In the genomic region with DNA sequence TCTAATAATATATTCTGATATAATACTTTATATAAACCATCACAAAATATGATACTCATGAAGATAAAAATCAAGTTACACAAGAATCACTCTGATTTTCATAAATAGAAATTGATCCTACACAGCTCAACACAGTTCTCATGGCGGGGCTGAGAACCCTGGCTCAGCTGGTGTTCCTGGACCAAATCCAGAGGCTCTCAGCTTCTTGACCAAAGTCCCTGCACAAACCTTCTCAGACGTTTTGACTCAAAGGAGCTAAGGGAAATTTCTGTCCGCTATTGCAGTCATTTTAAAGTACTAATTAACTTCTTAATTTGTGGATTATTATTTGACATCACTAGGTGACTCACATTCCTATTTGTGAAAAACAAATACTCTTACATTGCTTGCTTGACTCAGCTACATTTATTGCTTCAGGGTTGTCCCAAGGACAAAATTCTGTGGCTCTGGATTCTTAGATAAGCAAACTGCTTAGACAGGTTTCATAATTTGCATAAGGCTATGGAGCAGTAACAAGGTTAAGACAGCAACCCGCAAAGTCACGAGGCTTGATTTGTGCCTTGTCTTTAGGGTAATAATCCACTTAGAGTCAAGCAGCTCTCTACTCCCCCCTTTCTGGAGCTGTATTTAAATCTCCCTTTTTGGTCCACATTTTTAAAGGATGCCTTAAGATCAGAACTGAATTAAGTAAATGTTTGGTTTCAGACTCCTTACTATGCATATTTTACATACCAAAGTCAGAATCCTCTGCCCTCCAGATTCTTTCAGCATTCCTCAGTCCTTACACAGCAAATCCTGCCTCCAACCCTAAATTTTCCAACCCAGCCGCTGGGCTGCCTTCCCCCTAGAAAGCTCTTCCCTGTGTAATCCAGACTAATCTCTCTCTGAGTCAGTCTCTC, we compare ENCODE assay signal across 11 mouse cellular contexts. TPM values are rescaled to one million over a fixed set of nuclear protein-coding genes. Genes with fewer than 3 reads are reported as not detected.
DNase-seq lines count a peak whose midpoint lies in the region; ATAC-seq and TF ChIP-seq lines count a peak whose summit lies in the region.
"Had no signal": no experiment of that assay in that cellular context is flagged by ENCODE, and none has a peak within 500 bp of the region (broad histone marks: within the 10 kb centered on the region; RNA-seq: fewer than 3 reads in every experiment).

No protein-coding gene starts in this region.

- H3K27me3 ChIP-seq in embryonic facial prominence, embryonic 14.5 days (replicated peaks; ENCODE audit: control insufficient read depth, insufficient read depth, low read length) = no peaks in the 10 kb centered on the region
- H3K27me3 ChIP-seq in embryonic facial prominence, embryonic 10.5 days (replicated peaks; ENCODE audit: low read depth, poor library complexity, severe bottlenecking) = no peaks in the 10 kb centered on the region
- no peaks in the 10 kb centered on the region for H3K27me3 ChIP-seq in hindbrain, embryonic 13.5 days
- no peaks in the 10 kb centered on the region for H3K27me3 ChIP-seq in lung, postnatal 0 days (replicated peaks; ENCODE audit: insufficient read depth, low read length)
- H3K27me3 ChIP-seq in heart, adult 2 months (ENCODE audit: control insufficient read depth, insufficient read depth, low read length) = no peaks in the 10 kb centered on the region

- ATAC-seq in embryonic facial prominence, embryonic 14.5 days (ENCODE audit: low read depth) = 0 out of 2 replicates have a peak, but pooled peaks have one; percentile 50
- ATAC-seq in hindbrain, embryonic 13.5 days (ENCODE audit: low FRiP score) = peak; percentile 32; the same call in 1 of the 2 replicates
- ATAC-seq in lung, postnatal 0 days = peak; percentile 67

- H3K4me3 ChIP-seq in embryonic facial prominence, embryonic 14.5 days (ENCODE audit: low read depth, low read length) = no peak overlapping the region
- H3K4me3 ChIP-seq in embryonic facial prominence, embryonic 10.5 days = no peak overlapping the region
- no peak overlapping the region for H3K4me3 ChIP-seq in hindbrain, embryonic 13.5 days
- no peak overlapping the region for H3K4me3 ChIP-seq in lung, postnatal 0 days (ENCODE audit: low read depth, low read length)
- no peak overlapping the region for H3K4me3 ChIP-seq in heart, adult 2 months
- H3K4me3 ChIP-seq: erythroblast, embryonic 14.5 days had no signal

- no peaks in the 10 kb centered on the region for H3K4me1 ChIP-seq in embryonic facial prominence, embryonic 14.5 days (ENCODE audit: control insufficient read depth, insufficient read depth, low read length)
- peaks cover 8% of the 10 kb centered on the region; the same call in 1 of the 2 replicates for H3K4me1 ChIP-seq in embryonic facial prominence, embryonic 10.5 days
- no peaks in the 10 kb centered on the region for H3K4me1 ChIP-seq in hindbrain, embryonic 13.5 days (replicated peaks)
- no peaks in the 10 kb centered on the region for H3K4me1 ChIP-seq in lung, postnatal 0 days (ENCODE audit: insufficient read depth, low read depth, low read length)
- no peaks in the 10 kb centered on the region for H3K4me1 ChIP-seq in heart, adult 2 months (ENCODE audit: control insufficient read depth, insufficient read depth, low read length)

- DNase-seq in embryonic facial prominence, embryonic 14.5 days (ENCODE audit: low spot score) = peak; percentile 45
- no peak for DNase-seq in embryonic facial prominence, embryonic 10.5 days (ENCODE audit: low spot score)
- DNase-seq in 3T3-L1 (ENCODE audit: low read depth, low spot score) = peak; percentile 74
- peak; percentile 46 for DNase-seq in lung, postnatal 0 days (ENCODE audit: low spot score)
- DNase-seq in right cerebral cortex, postnatal 25 days = no peak
- no peak for DNase-seq in heart, adult 2 months
- no peak for DNase-seq in heart, postnatal 4 days
- DNase-seq: spleen, adult 18-20 months had no signal

- H3K79me2 ChIP-seq in heart, adult 2 months (replicated peaks; ENCODE audit: control insufficient read depth, insufficient read depth, low read length) = no peaks in the 10 kb centered on the region

- H3K4me2 ChIP-seq in embryonic facial prominence, embryonic 14.5 days (ENCODE audit: low read depth, low read length) = no peak overlapping the region
- no peak overlapping the region for H3K4me2 ChIP-seq in hindbrain, embryonic 13.5 days
- H3K4me2 ChIP-seq in lung, postnatal 0 days (replicated peaks; ENCODE audit: low read depth, low read length) = 0 out of 2 replicates have a peak overlapping the region, but pooled peaks have one; percentile 8

- no peaks in the 10 kb centered on the region for H3K36me3 ChIP-seq in embryonic facial prominence, embryonic 14.5 days (ENCODE audit: control insufficient read depth, insufficient read depth, low read length)
- no peaks in the 10 kb centered on the region for H3K36me3 ChIP-seq in embryonic facial prominence, embryonic 10.5 days (replicated peaks)
- no peaks in the 10 kb centered on the region for H3K36me3 ChIP-seq in hindbrain, embryonic 13.5 days
- H3K36me3 ChIP-seq in lung, postnatal 0 days (ENCODE audit: insufficient read depth, low read length) = no peaks in the 10 kb centered on the region
- no peaks in the 10 kb centered on the region for H3K36me3 ChIP-seq in heart, adult 2 months (ENCODE audit: control insufficient read depth, insufficient read depth, low read length)

- intact Hi-C loops in heart, adult 2 months (cut with DNase I) = no loop called here

- no peak for TF ChIP-seq POLR2A in heart, adult 2 months (IDR thresholded peaks at IDR 0.05; ENCODE audit: insufficient read depth, low read depth, low read length)

- no peaks in the 10 kb centered on the region for H3K9me3 ChIP-seq in embryonic facial prominence, embryonic 14.5 days (ENCODE audit: control insufficient read depth, low read length)
- no peaks in the 10 kb centered on the region for H3K9me3 ChIP-seq in embryonic facial prominence, embryonic 10.5 days
- H3K9me3 ChIP-seq in hindbrain, embryonic 13.5 days = 0 out of 2 replicates have a peak, but pooled peaks cover 4% of the 10 kb centered on the region
- H3K9me3 ChIP-seq in lung, postnatal 0 days (ENCODE audit: low read length) = no peaks in the 10 kb centered on the region

- peak; percentile 54 for TF ChIP-seq EP300 in lung, postnatal 0 days (IDR thresholded peaks at IDR 0.05)
- no peak for TF ChIP-seq EP300 in heart, adult 2 months (IDR thresholded peaks at IDR 0.05; ENCODE audit: insufficient read depth, low read depth, low read length)

- 20% methylated on average over 6 of the region's 6 CpGs for WGBS in embryonic facial prominence, embryonic 14.5 days
- 40% methylated on average over 6 of the region's 6 CpGs for WGBS in embryonic facial prominence, embryonic 10.5 days
- WGBS in hindbrain, embryonic 13.5 days = 41% methylated on average over 6 of the region's 6 CpGs
- WGBS in lung, postnatal 0 days = 17% methylated on average over 6 of the region's 6 CpGs
- 25% methylated on average over 6 of the region's 6 CpGs for WGBS in heart, adult 2 months

- H3K27ac ChIP-seq in embryonic facial prominence, embryonic 14.5 days (replicated peaks; ENCODE audit: low read depth, low read length) = no peak overlapping the region
- no peak overlapping the region for H3K27ac ChIP-seq in embryonic facial prominence, embryonic 10.5 days (replicated peaks)
- no peak overlapping the region for H3K27ac ChIP-seq in hindbrain, embryonic 13.5 days
- no peak overlapping the region for H3K27ac ChIP-seq in lung, postnatal 0 days (ENCODE audit: low read length)
- no peak overlapping the region for H3K27ac ChIP-seq in heart, adult 2 months
- H3K27ac ChIP-seq: macrophage had no signal

- TF ChIP-seq CTCF in lung, postnatal 0 days (IDR thresholded peaks at IDR 0.05) = no peak
- TF ChIP-seq CTCF in heart, adult 2 months (IDR thresholded peaks at IDR 0.05) = no peak

- no peak overlapping the region for H3K9ac ChIP-seq in embryonic facial prominence, embryonic 14.5 days (ENCODE audit: low read depth, low read length)
- no peak overlapping the region for H3K9ac ChIP-seq in hindbrain, embryonic 13.5 days
- H3K9ac ChIP-seq in lung, postnatal 0 days (replicated peaks; ENCODE audit: low read depth) = no peak overlapping the region
- H3K9ac ChIP-seq in heart, adult 2 months (ENCODE audit: low read depth, low read length) = no peak overlapping the region

RNA-seq across cellular contexts. Expression of a gene that starts 45.8 kb away (rescaled TPM):
- 142 and 169 TPM in 2 replicates for polyA plus RNA-seq in embryonic facial prominence, embryonic 14.5 days (2014; fragmentation: Nextera tagmentation; extraction: Ambion mirVana)
- polyA plus RNA-seq in embryonic facial prominence, embryonic 10.5 days (2016; fragmentation: Nextera tagmentation; extraction: Ambion mirVana) = 195 and 217 TPM in 2 replicates
- polyA plus RNA-seq in hindbrain, embryonic 13.5 days (2015; fragmentation: Nextera tagmentation; extraction: Ambion mirVana) = 435 and 450 TPM in 2 replicates
- 171 and 191 TPM in 2 replicates for polyA plus RNA-seq in lung, postnatal 0 days (2015; fragmentation: Nextera tagmentation; extraction: Ambion mirVana)
- total RNA-seq in heart, adult 2 months (2021) = 10 to 100 TPM; 24.5 to 24.7 TPM
- 10.4 and 17.2 TPM in 2 replicates for polyA plus RNA-seq in heart, adult 2 months (2012; rRNA removed)
- total RNA-seq in heart, postnatal 4 days (2021) = 10 to 100 TPM; 69.0 to 70.4 TPM

Comparison
In these comparisons a context has a peak if more than half of its experiments do, and no peak if none do; other contexts are left out.
1. DNase-seq: peak in embryonic facial prominence, embryonic 14.5 days (single experiment), 3T3-L1 (single experiment) and lung, postnatal 0 days (single experiment); none in embryonic facial prominence, embryonic 10.5 days (single experiment), right cerebral cortex, postnatal 25 days (single experiment), heart, adult 2 months (0 of 2) and heart, postnatal 4 days (single experiment).
2. Peak in every context shown above with its lines, with median percentiles within 50 percentile points of each other: ATAC-seq.